Mouse (Mus musculus): ENCODE results near the gene Susd2.

The Susd2 gene

GRCm38 (mm10) chr10:75632633-75633032 lies 11.2 kb downstream of the Susd2 start:
- in situ Hi-C loops (cut with MboI; ENCODE audit: unreplicated experiment in 2 of 2), result loop anchor here in 1 of 2 experiments (5.0 kb wide), 1 partner anchor 45 kb away; the partner anchor contains the start of gene Ggt5

DNA sequence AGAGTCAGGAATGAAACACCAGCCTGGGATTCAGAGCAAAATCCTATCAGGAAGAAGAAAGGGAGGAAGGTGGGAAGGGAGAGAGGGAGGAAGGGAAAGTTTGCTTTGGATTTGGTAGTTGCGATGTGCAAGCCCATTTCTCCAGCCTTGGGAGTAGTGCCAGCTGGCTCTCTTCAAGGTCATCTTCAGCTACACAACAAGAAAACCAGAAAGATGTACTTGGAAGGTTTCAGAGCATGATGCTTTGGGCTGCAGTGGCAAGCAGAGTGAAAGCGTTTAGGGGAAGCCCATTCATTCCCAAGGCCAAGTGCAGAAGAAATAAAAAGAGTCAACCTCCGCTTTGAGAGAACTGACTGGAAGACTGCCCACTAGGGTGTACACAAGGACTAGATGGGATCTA lies 16.3 kb downstream of the Susd2 start:
- in situ Hi-C loops (cut with MboI; ENCODE audit: unreplicated experiment in 2 of 2), result no loop called here

DNA sequence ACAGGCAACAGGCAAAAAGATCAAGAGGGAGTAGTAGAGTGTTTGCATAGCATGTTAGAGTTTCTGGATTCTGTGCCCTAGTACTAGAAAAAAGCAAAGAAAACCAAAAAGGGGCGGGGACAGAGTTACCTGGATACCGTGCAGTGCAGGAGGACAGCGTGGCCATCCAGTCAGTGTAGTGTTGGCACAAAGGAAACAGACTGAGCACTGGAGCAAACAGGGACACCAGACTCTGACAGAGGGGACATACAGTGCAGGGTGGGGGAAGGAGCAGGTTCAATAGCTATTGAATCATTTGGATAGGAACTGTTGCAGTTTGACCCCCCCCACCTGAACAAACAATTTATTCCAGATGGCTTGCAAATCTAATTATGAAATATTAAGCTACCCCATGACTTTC lies 16.8 kb downstream of the Susd2 start:
- in situ Hi-C loops (cut with MboI; ENCODE audit: unreplicated experiment in 2 of 2), result no loop called here

- in situ Hi-C loops (cut with MboI; ENCODE audit: unreplicated experiment in 2 of 2), result no loop called here
These were observed 17.9 kb downstream of the Susd2 start for GRCm38 (mm10) chr10:75625920-75626319.

DNA sequence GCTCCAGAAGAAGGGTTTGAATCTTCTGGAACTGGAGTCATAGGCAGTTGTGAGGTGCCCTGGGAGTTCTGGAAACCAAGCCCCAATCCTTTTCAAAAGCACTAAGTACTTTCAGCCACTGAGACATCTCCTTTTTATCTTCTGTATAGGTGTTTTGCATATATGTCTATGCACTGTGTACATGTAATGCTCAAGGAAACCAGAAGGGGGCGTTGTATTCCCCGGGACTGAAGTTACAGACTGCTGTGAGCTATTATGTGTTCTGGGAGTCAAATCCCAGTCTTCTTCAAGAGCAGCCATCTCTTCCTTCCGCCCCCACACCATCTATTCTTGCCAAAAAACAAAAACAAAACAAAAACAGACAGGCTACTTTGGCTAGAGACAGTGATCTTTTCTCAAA lies 23.0 kb downstream of the Susd2 start:
- in situ Hi-C loops (cut with MboI; ENCODE audit: unreplicated experiment in 2 of 2), result no loop called here

- in situ Hi-C loops (cut with MboI; ENCODE audit: unreplicated experiment in 2 of 2), result no loop called here
These were observed 27.8 kb downstream of the Susd2 start for GRCm38 (mm10) chr10:75616044-75616443.

DNA sequence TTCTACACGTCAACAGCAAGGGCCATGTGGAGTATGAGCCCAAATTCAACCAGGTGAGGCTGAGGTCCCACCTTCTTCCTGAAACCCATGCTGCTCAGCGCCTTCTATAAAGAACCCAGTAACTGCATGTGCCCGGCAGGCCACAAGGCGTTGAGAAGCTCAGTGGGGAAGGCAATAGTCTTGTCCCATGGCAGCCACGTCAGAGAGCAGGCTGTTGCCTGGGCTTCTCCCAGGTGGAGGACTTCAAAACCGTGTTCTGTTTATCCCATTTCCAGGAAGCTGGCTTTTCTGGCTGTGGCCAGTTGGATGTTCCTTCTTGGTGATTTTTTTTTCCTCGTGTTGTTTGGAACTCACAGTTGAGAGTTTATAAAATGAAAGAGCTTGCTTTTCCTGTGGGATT lies 33.3 kb downstream of the Susd2 start:
- in situ Hi-C loops (cut with MboI; ENCODE audit: unreplicated experiment in 2 of 2), result no loop called here

DNA sequence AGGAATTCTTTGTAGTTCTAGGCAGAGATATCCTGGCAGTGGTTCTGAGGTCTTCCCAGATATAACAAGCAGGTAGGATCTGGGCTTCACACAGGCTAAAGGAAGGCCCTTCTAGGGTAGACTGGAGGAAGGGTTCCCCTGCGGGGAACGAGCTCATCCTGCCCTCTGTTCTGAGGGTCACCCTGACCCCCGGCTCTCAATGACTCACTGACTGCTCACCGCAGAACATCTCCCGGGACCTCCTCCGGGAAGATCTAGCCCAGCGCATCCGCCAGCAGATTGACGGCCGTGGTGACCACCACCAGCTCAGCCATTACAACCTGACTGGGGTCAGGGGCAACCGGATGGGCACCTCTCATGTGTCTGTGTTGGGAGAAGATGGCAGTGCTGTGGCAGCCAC lies 34.8 kb downstream of the Susd2 start:
- in situ Hi-C loops (cut with MboI; ENCODE audit: unreplicated experiment in 2 of 2), result no loop called here

DNA sequence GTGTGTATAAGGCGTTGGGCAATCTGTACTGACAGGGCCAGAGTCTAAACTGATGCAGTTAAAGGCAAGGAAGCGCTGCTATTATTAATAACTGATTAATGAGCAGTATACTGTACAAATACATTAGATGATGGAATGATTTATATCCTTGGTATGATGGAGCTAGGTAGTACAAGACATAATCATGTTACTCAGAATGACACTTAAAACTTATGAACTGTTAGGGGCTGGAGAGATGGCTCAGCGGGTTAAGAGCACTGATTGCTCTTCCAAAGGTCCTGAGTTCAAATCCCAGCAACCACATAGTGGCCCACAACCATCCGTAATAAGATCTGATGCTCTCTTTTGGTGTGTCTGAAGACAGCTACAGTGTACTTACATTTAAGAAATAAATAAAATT lies 36.6 kb downstream of the Susd2 start:
- in situ Hi-C loops (cut with MboI; ENCODE audit: unreplicated experiment in 2 of 2), result no loop called here

DNA sequence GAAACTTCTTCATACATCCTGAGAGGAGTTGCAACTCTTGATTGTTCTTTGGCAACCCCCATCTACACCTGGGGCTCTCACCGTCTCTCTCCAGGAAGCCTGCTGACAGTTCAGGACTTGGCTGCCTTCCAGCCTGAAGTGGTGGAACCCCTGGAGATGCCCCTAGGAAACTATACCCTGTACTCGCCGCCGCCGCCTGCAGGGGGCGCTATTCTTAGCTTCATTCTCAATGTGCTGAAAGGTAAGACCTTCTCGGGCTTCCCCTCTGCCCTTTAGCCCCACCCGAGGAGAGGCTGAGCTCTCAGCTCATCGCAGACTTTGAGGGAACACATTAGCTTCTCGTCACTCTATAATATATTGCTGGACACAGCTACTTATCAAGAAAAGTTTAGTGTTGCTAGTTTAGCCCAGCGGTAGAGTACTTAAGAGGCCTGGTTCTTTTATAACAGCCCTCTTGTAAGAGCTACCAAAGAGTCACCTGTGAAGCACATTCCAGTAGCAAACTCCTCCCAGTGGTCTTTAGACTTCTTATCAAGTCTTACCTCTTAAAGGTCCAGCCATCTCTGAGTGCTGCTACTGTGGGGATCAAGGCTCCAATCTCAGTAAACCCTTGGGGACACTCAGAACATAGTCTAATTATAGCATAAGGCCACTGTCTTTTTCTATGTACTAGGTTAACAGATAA lies 38.5 kb downstream of the Susd2 start:
- in situ Hi-C loops (cut with MboI; ENCODE audit: unreplicated experiment in 2 of 2), result no loop called here

DNA sequence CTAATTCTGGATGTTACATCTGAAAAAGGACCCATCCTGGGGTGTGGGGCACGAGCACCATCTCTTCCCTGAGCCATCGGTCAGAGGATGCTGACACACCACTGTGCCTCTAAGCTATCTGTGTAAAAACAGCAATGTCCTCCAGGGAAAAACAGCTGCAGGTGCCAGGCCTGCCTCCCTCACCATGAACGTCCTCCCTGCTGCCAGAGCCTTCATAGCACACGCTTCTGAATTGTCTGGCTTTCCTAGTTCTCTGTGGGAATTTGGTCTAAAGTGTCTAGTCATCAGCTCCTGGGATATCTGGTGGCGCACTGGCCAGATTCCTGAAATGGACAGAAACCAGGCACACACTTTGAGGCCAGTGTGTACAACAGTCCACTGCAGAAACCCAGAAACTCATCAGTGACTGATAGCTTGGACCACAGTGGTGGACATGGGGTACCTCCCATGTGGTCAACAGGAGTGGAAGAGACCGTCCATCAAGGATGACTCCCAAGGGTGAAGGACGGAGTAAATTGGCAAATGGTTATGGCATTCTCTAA lies 43.5 kb downstream of the Susd2 start:
- in situ Hi-C loops (cut with MboI; ENCODE audit: unreplicated experiment in 2 of 2), result no loop called here

DNA sequence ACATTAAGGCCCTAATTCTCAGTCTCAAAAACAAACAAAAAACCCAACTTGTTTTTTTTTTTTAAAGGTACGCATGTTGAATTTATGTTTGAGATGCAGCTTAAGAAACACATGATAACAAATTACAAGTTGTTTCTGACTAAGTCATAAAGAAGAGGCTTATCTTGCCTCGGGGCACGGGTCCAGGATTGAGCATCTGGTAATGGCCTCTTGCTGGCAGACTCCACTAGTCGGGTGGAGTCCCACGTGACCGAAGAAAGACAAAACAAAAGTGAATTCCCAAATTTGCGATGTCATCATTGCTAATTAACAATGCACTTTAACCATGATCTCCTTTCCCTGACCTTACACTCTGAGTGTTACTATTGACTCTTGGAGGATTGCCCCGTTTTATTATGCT lies 47.8 kb downstream of the Susd2 start:
- in situ Hi-C loops (cut with MboI; ENCODE audit: unreplicated experiment in 2 of 2), result loop anchor here in 1 of 2 experiments (25.0 kb wide), 1 partner anchor 616 kb away; no protein-coding TSS in a partner anchor

DNA sequence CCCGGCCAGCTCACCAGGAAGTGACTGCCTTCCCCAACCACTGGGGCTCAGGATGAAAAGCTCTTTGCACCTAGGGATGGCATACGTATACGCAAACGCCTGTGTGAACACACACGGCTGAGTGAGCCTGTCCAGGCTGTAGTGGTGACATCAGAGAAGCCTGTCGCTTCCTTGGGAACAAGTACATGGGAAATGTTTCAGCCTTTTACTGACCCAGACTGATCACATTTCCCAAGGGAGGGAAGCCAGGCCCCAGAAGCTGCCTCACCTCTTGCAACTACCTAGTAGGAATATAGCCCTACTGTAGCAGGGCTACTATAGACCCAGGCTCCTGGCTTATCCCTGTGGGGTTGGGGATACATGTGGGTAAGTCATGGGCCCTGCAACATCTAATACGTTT lies 51.2 kb downstream of the Susd2 start:
- in situ Hi-C loops (cut with MboI; ENCODE audit: unreplicated experiment in 2 of 2), result loop anchor here in 1 of 2 experiments (5.0 to 25.0 kb wide), 2 partner anchors 175 to 620 kb away; no protein-coding TSS in a partner anchor

- in situ Hi-C loops (cut with MboI; ENCODE audit: unreplicated experiment in 2 of 2), result loop anchor here in 1 of 2 experiments (5.0 to 25.0 kb wide), 2 partner anchors 176 to 621 kb away; no protein-coding TSS in a partner anchor
These were observed 52.5 kb downstream of the Susd2 start for GRCm38 (mm10) chr10:75591211-75591894.

GRCm38 (mm10) chr10:75589651-75590050 lies 54.2 kb downstream of the Susd2 start:
- in situ Hi-C loops (cut with MboI; ENCODE audit: unreplicated experiment in 2 of 2), result loop anchor here (5.0 to 25.0 kb wide), 7 partner anchors 43 to 623 kb away; partner anchors contain the start of gene Gm5134 (in 2 of the 2)

GRCm38 (mm10) chr10:75589129-75589528 lies 54.7 kb downstream of the Susd2 start, which contains the start of gene Ggt5:
TSS of gene Ggt5 (plus strand) at chr10:75589340.
- in situ Hi-C loops (cut with MboI; ENCODE audit: unreplicated experiment in 2 of 2), result loop anchor here (5.0 to 25.0 kb wide), 6 partner anchors 43 to 623 kb away; partner anchors contain the start of gene Gm5134 (in 2 of the 2)

GRCm38 (mm10) chr10:75588336-75588735 lies 55.5 kb downstream of the Susd2 start:
- in situ Hi-C loops (cut with MboI; ENCODE audit: unreplicated experiment in 2 of 2), result loop anchor here (5.0 to 25.0 kb wide), 6 partner anchors 44 to 624 kb away; partner anchors contain the start of gene Gm5134 (in 2 of the 2)

DNA sequence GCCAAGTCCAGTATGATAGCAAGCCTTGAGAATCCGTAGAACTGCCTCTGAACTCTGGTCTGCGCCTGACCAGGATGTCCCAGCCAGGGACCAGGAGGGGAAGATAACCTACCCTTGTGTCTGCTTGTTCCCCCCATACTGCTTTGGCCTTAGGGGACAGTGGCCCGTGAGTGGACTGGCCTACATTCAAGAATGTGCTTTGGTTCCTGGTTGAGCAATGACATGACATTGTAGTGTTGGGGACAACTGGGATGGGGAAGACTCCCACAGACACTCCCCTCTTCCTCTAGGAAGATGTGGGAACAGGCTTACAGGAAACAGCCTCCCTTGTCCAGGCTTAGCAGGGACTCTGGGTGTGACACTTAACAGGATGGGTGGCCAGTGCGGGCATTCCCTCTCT lies 56.0 kb downstream of the Susd2 start:
- in situ Hi-C loops (cut with MboI; ENCODE audit: unreplicated experiment in 2 of 2), result loop anchor here (5.0 to 25.0 kb wide), 6 partner anchors 45 to 625 kb away; partner anchors contain the start of gene Gm5134 (in 2 of the 2)

Measured in v-Abl transformed pro-B cells (cell line).